Mouse (Mus musculus) heart, postnatal 25 days (tissue): Measurements from ENCODE around the gene Lrrc15. TPM values are rescaled to one million over a fixed set of nuclear protein-coding genes. Genes with fewer than 3 reads are reported as not detected.

Source experiments
- DNase-seq: peaks from one replicate; pipeline ENCODE4 v3.0.0; 2022; ENCODE audit warnings: low spot score
- intact Hi-C: fragments of 180-260 bp; cut with DNase I; formaldehyde crosslinking; loops from one replicate; pipeline ENCODE4 v1.15.1; 2025
- total RNA-seq, 2 experiments: library from RNA; stranded (reverse); gene quantifications; 2 replicates each; pipeline ENCODE4 v1.2.3; 2021

The Lrrc15 gene
- under 1 TPM; 0.08 TPM for total RNA-seq

- DNase-seq, result no peak
- intact Hi-C loops, result no loop called here
Observed at GRCm38 (mm10) chr16:30282844-30283495, at the start of gene Lrrc15. Gene Lrrc15, minus strand, starts transcription at chr16:30283256.

GRCm38 (mm10) chr16:30314236-30314635 lies 31.2 kb upstream of the Lrrc15 start:
- intact Hi-C loops, result loop anchor here (1.0 to 10.0 kb wide), 3 partner anchors 62 to 689 kb away; no protein-coding TSS in a partner anchor
- no peak for DNase-seq

DNA sequence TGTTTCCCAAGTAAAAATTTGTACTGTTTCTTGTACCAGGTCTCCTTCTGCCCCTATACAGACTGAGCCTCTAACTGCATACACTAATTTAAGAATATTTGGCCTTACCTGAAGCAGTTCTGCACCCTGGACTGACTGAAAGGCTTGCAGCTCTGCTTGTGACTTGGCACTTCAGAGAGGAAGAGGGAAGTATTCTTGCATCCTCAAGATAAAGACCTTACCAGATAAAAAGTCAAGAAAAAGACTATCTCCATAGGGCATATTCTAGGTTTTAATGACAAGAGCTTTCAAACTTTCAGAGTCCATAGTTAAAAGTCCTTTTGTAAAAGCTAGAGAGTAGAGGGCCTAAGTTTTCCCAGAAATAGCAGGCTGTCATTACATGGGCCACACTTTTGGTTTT lies 27.6 kb upstream of the Lrrc15 start, which contains the start of gene Gp5:
Gene Gp5 (minus strand): TSS at position 133 of the 400 bp plus-strand sequence.
- intact Hi-C loops, result loop anchor here (10.0 kb wide), 1 partner anchor 686 kb away; no protein-coding TSS in a partner anchor

GRCm38 (mm10) chr16:30310171-30310515 lies 27.1 kb upstream of the Lrrc15 start:
- DNase-seq, result no peak
- intact Hi-C loops, result loop anchor here (10.0 kb wide), 1 partner anchor 685 kb away; no protein-coding TSS in a partner anchor

More for the DNA sequence above, 27.6 kb upstream of the Lrrc15 start, which contains the start of gene Gp5:
- DNase-seq, result no peak

DNA sequence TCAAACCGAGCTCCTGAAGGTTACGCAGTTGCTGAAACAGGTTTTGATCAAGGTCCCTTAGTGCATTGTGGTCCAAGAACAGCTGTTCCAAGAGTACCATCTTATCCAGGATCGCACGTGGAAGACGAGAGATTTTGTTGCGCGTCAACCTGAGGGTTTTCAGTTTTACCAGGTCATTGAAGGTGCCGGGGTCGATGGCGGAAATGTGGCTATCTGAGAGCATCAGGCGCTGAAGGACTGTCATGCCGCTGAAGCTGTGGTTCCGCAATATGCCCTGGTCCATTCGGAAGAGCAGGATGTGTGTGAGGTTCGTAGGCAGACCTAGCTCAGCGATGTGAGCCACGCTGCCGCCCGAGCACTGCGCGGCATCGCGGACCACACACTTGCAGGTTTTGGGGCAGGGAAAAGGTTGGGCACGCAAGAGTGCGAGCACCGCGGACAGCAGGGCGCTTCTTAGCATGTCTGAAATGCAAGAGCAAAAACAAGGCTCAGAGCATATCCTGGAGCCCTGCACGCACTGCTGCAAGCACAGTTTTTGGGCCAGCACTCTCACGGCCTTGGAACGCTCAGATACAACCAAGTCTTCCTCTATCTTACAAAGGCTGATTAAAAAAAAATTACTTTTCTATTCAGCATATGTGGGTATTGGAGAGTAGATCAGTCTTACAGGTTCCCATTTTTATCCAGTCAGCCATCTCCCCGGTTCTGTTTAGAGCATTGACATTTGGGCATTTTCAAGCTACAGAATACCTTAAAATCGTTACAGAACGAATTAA lies 26.5 kb upstream of the Lrrc15 start:
- intact Hi-C loops, result loop anchor here (10.0 kb wide), 1 partner anchor 685 kb away; no protein-coding TSS in a partner anchor
- DNase-seq, result no peak

DNA sequence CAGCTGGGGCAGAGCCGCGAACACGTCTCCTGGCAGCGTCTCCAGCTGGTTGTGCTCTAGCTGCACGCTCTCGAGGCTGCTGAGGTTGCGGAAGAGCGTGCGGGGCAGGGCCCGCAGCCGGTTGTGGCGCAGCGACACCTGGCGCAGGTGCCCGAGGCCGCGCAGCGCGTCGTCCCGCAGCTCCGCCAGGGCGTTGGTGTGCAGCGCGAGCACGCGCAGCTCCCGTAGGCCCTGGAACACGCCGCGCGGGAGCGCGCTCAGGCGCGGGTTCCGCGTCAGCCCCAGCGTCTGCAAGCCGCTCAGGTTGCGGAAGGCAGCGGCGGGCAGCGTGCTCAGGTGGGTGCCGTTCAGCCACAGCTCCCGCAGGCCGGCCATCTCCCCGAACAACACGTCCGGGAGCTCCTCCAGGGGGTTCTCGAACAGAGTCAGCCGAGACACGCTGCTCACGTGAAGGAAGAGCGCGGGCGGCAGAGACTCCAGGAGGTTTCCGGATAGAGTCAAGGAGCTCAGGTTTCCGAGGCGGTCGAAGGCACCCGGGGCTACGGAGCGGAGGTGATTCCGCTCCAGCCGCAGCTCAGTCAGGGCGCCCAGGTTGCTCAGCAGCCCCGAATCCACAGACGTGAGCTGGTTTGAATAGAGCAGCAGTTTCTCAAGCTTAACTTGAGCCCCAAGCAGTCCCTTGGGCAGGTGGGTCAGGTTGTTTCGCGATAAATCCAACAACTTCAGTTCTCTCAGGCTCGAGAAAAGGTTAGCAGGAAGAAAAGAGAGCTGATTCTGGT lies 25.7 kb upstream of the Lrrc15 start:
- intact Hi-C loops, result no loop called here
- no peak for DNase-seq

DNA sequence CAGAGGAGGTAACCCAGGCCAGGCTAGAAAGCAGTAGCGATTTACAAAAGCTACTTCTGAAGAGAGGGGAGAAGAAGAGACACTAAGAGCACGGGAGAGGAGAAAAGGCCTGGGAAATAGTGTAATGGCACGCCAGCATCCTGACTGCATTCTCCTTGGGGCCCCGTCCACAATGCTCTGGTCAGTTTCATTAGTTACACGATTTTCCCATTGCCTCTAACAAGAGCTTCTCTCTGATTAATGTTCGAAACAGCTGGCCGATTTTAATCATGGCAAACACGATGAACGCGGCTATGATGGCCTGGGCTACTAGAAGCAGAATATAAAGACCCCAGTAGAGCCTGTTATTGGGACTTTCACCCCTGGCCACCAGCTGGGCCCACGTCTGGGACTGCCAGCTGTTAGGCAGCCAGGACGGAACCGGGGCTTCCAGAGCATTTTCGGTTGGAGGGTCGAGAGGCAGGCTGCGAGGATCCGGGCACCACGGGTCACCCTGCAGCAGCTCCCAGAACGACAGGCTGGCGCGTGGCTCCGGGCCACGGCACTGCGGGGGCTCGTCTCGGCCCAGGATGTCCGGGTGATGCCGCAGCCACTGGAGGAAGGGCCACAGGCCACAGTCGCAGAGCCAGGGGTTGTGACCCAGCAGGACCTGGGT lies 25.0 kb upstream of the Lrrc15 start:
- intact Hi-C loops, result no loop called here
- no peak for DNase-seq

DNA sequence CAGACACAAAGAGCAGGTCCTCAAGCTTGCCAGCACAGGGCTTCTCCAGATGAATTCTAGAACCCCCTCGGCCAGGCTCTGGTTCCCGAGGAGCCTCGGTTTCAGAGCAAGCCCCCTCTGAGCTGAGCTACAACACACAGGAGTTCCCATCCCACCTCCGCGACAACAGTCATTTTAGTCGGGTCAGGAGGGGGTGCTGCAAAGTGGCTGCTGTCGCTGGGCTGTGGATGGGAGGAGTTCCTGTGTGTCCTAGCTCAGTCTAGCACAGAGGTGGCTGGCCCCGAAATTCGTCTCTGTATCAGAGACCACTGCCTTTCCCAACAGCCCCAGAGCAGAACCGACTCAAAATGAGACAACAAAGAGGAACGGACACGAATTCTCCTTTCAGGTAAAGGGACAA lies 24.2 kb upstream of the Lrrc15 start:
- no peak for DNase-seq
- intact Hi-C loops, result no loop called here

DNA sequence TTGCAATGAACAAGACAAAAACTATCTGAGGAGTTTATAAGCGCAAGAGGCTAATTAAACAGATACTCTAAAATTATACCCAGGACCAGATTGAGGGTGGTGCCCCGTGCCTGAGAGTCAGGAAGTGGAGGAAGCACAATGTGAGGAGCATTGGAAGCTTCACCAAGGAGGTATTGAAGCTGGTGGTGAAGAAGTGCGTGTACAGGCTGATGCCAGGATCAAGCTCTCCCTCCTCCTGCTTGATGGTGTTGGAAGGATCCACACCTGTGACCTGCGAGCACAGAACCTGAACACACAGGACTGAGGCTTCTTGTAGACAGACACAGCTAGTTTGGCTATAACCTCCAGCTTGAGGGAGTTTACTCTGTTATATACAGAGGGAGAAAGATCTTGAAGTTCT lies 23.0 kb upstream of the Lrrc15 start:
- intact Hi-C loops, result no loop called here
- DNase-seq, result no peak

DNA sequence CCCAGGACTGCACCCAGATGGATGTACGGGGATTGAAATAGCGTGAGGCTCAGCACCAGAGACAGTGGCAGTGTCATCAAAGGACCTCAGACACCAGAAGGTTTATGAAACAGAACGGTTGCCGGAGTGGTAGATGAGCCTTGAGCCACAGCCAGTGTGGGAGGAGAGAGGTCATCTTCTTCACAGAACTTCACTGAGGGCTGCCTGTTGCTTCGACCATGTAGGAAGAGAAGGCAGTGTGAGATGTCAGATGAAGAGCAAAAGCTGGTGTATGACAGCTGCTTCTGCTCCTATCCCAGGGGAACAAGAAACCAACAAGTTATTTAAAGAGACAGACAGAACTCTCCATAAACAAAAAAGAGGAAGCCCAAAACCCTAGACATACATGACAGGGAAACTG lies 21.2 kb upstream of the Lrrc15 start:
- DNase-seq, result no peak
- intact Hi-C loops, result no loop called here

DNA sequence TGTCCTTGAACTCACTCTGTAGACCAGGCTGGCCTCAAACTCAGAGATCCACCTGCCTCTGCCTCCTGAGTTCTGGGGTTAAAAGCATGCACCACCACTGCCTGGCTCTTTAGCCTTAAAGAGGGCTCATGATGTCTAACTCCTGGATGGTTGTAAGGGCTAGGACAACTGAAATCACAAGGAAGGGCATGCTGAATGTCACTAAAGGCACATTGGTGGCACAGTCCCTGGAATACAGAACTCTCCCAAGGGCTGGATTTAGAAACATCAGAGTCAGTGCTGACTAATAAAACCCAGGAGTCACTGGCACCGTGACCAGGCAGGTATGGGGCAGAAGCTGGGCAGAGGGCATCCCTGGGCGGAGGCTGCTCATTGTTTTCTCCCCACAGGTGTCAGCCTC lies 20.4 kb upstream of the Lrrc15 start:
- no peak for DNase-seq
- intact Hi-C loops, result no loop called here

DNA sequence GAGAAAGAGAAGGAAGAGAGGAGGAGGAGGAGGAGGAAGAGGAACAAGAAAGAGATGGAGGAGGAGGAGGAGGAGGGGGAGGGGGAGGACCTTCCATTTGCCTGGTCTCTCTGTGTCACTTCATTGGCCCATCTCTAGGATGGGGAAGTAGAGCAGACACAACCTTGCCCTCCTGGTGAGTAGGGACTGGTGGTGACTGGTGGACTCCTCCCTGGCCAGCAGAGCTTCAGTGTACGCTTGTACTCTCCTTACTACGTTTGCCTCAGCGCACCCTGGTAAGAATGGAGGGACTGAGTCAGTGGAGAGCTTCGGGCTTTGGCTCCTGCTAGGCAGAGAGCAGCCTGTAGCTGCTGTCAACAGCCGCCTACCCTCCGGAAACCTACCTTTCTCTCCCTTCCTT lies 19.6 kb upstream of the Lrrc15 start:
- intact Hi-C loops, result no loop called here
- no peak for DNase-seq

DNA sequence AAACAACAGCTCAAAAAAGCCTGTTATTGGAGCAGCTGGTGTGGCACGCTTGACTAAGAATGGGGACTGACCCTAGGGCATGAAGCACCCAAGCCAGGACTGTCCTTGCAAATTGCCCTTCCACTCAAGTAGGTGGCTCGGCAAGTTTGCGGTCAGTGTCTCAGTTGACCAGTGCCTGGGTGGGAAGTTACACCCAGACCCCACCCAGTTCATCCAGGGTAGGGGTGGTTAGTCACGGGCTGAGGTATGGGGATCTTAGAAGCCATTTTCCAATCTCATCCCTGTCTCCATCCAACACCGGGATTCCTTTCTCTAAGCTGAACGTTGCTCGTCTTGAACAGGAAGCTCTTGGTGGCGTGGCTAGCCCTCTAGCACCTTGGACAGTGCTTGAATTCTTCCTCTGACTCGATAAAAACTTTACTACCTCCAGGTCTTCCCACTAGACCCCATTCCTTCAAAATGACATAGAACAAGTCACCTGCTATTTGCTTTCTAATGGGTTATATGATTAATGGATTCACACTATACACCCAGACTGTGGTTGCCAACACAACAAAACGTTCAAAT lies 16.7 kb upstream of the Lrrc15 start:
- intact Hi-C loops, result no loop called here

GRCm38 (mm10) chr16:30297450-30297849 lies 14.4 kb upstream of the Lrrc15 start:
- no peak for DNase-seq
- intact Hi-C loops, result no loop called here

More for the DNA sequence above, 16.7 kb upstream of the Lrrc15 start:
- DNase-seq, result no peak

- no peak for DNase-seq
- intact Hi-C loops, result no loop called here
Observed at GRCm38 (mm10) chr16:30296601-30297275, 13.7 kb upstream of the Lrrc15 start.

- no peak for DNase-seq
- intact Hi-C loops, result no loop called here
Observed at GRCm38 (mm10) chr16:30295106-30295505, 12.1 kb upstream of the Lrrc15 start.

DNA sequence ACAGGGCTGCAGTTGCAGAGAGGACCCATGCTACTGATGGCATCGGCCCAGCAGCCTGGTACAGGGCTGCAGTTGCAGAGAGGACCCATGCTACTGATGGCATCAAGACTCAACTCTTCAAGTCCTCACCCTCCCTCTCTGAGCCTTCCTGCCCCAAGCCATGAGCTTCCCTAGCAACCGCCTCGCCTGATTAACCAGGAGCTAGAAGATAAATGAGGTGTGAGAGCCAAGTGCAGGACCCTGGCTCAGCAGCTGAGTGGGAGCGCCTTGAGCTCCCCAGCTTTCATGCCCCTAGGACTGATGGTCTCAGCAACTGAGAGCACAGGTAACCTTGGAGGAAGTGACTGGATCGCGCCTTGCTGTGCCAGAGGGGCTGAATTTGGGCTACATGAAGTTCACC lies 7.4 kb upstream of the Lrrc15 start:
- no peak for DNase-seq
- intact Hi-C loops, result no loop called here

- intact Hi-C loops, result no loop called here
- DNase-seq, result no peak
Observed at GRCm38 (mm10) chr16:30285701-30286100, 2.6 kb upstream of the Lrrc15 start.

DNA sequence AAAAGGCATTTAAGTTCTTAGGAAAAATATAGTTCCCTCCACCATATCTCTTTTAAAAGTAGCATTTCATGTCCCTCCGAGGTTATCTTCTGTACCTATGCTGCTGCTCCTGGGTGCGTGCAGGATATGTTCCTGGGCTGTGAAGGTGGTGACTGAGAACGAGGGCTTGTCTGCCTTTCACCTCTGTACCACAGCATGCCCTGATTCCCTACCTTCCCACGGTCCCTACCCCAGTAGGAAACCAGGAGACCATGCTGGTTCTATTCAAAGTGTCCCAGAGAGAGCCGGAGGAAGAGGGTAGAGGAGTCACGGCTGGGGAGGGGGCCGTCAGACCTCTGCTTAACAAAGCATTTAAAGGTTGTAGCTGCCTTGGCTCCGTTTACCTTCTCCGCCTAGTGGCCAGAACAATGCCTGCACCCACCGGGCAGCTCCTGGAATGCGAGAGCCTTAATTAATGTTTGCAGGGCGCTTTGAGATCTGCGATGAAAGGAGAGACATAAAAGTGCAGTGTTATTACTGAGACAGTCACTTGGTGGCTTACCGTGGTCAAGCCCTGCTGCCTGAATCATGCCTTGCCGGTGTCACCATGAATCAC lies 784 bp upstream of the Lrrc15 start:
- no peak for DNase-seq
- intact Hi-C loops, result no loop called here
